Mouse (Mus musculus): ENCODE data around the gene Gdi1.
"Not testable (repeated sequence)": the region's sequence is repeated elsewhere in the genome, so short reads cannot be mapped to it uniquely, and the experiment has no call there.

The Gdi1 gene

GRCm38 (mm10) chrX:74330166-74330930, 25.6 kb downstream of the Gdi1 start:
- DNase-seq = no peak

DNA sequence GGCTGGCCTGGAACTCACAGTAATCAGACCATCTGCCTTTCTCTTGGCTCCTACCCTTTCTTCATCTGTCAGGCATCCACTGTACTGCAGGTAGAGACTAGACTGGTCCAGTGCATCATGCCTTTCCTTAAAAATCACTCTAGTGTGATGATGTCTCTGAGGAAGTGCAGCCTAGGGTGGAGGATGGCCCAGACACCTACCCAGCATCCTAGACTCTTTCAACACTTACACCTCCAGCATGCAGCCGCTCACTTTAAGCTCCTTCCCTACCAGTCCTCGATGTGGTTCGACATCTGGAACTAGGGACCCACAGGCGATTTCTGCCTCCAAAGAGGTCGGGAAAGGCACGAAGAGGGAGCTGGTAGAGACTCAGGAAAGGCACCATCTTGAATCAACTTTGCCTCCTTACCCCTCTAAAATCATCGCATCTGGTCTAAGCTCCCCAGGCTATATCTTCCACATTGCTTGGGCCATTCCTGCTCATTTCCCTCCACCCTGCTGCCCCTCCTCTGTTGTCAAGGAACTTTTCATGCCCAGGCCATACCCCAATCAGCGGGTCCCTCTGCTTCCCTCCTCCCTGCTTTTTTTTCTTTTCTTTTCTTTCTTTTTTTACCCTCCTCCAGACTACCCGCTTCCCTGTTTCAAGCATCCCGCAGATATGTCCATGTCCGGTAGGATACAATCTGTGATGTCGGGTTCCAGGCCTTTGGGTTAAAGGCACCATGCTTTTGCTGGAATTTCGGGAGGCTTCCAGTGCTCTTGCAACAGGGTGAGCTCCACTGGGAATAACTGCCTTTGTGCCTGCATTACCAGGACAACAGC, 48.1 kb downstream of the Gdi1 start:
- DNase-seq = no peak

DNA sequence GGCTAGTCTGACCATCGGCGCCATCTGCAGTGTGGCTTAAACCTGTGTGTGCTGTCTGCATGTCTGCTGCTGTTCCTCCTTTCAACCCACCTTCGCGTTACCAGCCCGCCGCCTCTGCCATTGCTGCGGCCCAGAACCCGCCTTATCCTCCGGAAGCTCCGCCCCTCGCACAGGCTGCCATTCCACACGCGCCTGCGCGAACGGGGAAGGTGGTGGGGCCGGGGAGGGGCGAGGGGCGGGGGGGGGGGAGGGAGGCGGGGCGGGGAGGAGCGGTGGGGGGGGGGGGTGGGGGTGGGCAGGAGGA, 48.6 kb downstream of the Gdi1 start, which contains the start of gene Lage3:
Gene Lage3 (minus strand): TSS at position 152 of the 304 bp plus-strand sequence.
- DNase-seq = peak; percentile 82

- DNase-seq = not testable (repeated sequence)
Measured at GRCm38 (mm10) chrX:74357069-74357468, 52.3 kb downstream of the Gdi1 start.

DNA sequence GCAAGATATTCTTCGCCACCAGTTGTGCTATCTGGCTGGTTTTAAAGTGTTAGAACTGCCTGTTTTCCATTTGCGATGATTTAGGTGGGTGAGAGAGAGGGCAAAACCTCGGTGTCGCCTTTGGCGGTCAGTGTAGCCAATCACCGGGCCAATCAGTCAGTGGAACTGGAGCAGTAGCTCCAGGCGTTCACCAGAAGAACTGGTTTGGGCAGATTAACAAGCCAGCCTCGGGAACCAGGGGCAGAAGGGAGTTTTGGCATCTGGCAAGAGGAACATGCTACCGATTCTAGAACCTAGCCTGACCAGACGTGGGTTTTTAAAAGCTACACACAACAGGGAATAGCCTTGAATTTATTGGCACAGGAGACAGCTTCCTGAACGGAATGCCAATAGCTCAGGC, 54.4 kb downstream of the Gdi1 start:
- no peak for DNase-seq
